Mouse (Mus musculus): Measurements from ENCODE around the gene Spaca4.

- no peak for TF ChIP-seq EP300 (IDR thresholded peaks at IDR 0.05; ENCODE audit: low read depth)
- no peak for TF ChIP-seq CTCF (IDR thresholded peaks at IDR 0.05; ENCODE audit: low read depth)
Measured at GRCm38 (mm10) chr7:45697894-45698293, 27.7 kb downstream of the Spaca4 start.
